Mouse (Mus musculus): ENCODE data around the gene Dusp11. TPM values are rescaled to one million over a fixed set of nuclear protein-coding genes. Genes with fewer than 3 reads are reported as not detected.

The Dusp11 gene
- 100 to 1,000 TPM; 207 to 241 TPM for total RNA-seq (2023)

DNA sequence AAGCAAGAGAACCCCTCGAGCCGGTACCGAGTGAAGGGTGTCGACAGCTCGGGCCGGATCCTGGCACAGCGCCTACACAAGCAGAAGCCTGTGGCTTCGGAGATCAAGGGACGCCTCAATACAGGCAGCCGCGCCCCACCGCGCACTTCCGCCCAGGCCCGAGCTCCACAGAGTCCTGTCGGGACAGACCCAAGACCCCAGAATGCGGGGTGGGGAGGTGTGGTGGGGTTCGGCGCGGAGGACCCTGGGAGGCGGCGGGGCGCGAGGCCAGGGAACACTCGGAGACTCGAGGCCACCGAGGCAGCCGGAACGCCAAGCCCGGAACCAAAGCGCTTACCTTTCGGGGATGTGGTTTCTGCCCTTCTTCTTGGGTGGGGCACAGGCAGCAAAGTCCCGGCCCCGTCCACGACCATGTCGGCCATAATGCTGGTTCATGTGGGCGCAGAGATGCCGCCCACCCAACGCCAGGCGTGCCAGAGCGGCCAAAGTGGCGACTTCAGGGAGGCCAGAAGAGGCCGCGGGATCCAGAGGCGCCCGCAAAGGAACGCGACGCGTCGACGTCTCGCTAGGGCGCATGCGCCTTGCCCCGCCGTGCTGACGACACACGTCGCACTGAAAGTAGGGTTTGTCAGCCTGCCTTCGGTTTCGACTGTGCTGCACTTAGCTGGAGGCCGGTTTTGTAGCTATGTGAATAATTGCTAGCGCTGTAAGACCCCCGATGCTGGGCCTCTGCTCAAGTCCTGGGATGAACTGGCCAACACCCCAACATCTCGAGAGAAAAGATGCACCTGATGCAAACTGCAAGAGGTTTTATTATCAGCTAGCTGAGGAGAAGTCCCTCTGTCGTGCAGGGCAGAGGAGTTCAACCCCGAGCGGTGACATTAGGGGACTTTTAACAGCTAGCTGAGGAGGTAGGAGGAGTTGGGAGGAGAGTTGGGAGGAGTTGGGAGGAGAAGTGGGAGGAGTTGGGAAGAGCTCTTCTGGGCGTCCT is at the start of gene Dusp11:
Gene Dusp11 (minus strand): TSS at position 567 of the 991 bp plus-strand sequence.

DNA sequence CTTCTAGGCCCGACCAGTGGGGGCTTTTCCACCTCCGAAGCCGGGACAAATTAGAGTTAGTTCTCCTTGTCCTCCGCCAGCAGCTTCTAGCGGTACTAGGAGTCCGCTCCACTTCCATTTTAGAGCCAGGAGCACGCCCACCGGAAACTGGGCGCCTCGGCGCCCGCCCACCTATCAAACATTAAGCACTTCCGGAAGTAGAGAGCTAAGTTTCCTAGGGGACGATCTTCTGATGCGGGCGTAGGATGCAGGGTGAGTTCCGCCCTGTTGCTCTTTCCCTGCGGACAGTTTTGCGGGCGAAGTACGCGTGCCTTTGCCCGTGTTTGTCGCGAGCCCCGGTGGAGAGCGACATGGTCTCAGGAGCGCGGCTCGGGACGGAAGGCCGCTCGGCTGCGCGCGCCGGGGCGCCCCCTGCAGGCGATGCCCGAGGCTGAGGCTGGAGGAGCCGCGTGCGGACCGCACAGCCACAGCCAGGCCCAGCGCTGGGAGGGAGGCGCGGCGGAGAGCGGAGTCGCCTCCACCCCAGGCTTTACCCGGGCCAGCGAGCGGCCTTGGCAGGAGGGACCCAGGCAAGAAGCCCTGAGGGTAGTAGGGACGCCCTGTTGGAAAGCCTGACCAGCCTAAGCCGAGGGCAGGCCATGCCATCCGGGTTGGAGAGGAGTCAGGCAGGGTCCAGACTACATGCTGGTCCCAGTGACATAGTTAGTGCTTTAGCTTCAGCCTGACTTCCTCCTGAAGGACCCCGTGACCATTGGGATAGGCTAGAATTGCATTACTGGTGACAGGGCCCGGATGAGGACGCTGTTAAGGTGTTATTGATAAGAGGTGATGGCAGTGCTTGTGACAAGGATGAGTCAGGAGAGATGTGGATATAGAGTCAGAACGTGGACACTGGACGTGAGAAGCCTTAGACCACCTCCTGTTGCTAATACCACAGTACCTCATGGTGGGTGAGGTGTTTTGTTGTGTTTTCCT is 45.6 kb downstream of the Dusp11 start, which contains the start of gene Nat8f1:
Gene Nat8f1 (minus strand): TSS at position 149 of the 975 bp plus-strand sequence.

GRCm38 (mm10) chr6:85911587-85911986 is 49.9 kb downstream of the Dusp11 start, which contains the start of gene Tprkb:
Gene Tprkb, plus strand, starts transcription at chr6:85911865.

DNA sequence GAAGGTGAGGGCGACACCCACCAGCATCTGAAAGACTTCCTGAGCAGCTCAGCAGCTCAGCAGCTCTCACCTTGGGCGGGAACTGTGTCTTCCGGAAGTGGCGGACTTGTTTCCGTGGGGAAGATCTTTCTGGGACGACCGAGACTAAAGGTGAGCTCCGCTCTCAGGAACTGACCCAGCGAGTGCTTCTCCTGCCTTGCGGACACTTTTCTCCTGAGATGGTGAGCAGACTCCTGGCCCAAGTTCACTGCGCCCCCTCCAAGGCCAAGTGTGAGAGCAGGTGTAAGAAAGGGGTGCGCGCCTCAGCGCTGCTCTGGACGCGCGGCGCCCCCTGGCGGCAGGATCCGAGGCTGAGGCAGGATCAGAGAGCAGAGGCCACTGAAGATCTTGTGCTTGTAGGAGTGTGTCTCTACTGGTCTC is 56.8 kb downstream of the Dusp11 start, which contains the start of gene Nat8f4:
Gene Nat8f4 (minus strand): TSS at position 243 of the 420 bp plus-strand sequence.

Other genes with a start within 250 kb of the Dusp11 start
- gene Nat8f7, start 248.5 kb downstream of the Dusp11 start, total RNA-seq (2023): not detected
- not detected for gene Nat8f3, start 195.9 kb downstream of the Dusp11 start, total RNA-seq (2023)
- not detected for gene Nat8f6, start 140.7 kb downstream of the Dusp11 start, total RNA-seq (2023)
- gene Nat8f5, start 140.7 kb downstream of the Dusp11 start, total RNA-seq (2023): not detected
- gene Nat8, start 129.6 kb downstream of the Dusp11 start, total RNA-seq (2023): not detected
- gene Nat8f2, start 92.5 kb downstream of the Dusp11 start, total RNA-seq (2023): under 1 TPM; 0.18 to 0.26 TPM
- gene Nat8f4, start 56.8 kb downstream of the Dusp11 start, total RNA-seq (2023): 1 to 10 TPM; 3.0 to 3.3 TPM
- gene Tprkb, start 49.8 kb downstream of the Dusp11 start, total RNA-seq (2023): 10 to 100 TPM; 19.7 to 22.7 TPM
- gene Nat8f1, start 46.0 kb downstream of the Dusp11 start, total RNA-seq (2023): 1 to 10 TPM; 1.8 to 5.9 TPM
- not detected for gene Figla, start 54.5 kb upstream of the Dusp11 start, total RNA-seq (2023)
- not detected for gene Add2, start 67.0 kb upstream of the Dusp11 start, total RNA-seq (2023)
- gene Tgfa, start 233.6 kb upstream of the Dusp11 start, total RNA-seq (2023): 1 to 10 TPM; 1.1 to 1.5 TPM